Mouse (Mus musculus) MEL-GATA-1-ER (cell line): ENCODE results near the gene Adgrf2.

Source experiments
- DNase-seq: peaks from one replicate; pipeline ENCODE4 v3.0.0-alpha.2; 2012; ENCODE audit warnings: low read depth; ENCODE audit errors: extremely low read depth

The Adgrf2 gene

DNA sequence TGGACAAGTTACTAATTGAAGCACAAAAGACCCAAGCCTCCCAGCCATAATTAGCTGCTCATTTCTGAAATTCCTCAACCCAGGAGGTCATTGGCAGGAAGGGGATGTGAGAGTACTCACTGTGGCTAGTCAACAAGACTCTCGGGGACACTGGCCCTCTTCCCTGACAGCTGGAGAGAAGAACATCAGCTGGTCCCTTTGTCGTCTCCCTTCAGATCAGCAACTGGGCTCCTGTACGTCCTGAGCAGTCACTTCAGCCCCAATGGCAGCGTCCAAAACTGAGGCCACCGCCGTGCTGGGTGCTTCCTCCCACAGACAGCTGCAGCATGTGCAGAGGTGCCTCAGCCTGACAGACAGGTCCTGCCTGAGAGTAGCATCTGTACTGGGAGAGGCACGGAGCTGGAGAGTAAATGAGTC lies at the start of gene Adgrf2:
Gene Adgrf2, minus strand, starts transcription at position 379 of the 417 bp plus-strand sequence.
- DNase-seq, result no peak

DNA sequence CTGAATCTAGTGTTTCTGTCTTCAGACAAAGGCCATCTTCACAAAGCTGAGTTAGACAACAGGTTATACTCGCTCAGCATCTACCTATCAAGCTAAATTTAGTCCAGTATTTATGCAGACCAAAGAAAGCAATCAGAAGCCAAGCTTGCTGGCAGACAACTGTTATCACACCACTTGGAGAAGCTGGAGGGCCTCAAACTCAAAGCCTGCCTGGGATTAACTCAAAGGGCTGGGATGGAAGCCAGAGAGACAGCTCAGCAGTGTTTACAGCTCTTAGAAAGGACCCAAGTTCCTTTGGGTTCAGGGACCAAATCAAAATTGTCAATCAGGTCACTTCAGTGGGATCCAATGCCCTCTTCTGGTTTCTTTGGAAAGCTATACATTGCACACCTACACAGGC lies 48.8 kb upstream of the Adgrf2 start:
- no peak for DNase-seq

DNA sequence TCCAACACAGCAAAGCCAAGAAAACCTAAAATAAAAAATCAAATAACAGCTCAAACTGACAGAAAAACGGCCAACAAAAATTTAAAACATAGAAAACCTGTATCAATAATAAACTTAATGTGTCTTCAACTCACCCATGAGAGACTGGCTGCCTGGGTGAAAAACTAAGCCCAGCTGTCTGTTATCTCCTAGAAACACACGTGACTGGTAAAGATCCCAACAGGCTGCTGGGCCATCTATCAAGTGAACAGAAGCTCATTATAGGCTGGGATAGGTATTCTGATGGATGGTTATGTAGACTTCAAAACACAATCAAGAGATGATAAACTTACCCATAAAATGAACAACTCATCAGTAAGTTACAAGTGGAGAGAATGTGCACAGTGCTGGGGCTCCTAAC lies 47.7 kb upstream of the Adgrf2 start:
- no peak for DNase-seq

DNA sequence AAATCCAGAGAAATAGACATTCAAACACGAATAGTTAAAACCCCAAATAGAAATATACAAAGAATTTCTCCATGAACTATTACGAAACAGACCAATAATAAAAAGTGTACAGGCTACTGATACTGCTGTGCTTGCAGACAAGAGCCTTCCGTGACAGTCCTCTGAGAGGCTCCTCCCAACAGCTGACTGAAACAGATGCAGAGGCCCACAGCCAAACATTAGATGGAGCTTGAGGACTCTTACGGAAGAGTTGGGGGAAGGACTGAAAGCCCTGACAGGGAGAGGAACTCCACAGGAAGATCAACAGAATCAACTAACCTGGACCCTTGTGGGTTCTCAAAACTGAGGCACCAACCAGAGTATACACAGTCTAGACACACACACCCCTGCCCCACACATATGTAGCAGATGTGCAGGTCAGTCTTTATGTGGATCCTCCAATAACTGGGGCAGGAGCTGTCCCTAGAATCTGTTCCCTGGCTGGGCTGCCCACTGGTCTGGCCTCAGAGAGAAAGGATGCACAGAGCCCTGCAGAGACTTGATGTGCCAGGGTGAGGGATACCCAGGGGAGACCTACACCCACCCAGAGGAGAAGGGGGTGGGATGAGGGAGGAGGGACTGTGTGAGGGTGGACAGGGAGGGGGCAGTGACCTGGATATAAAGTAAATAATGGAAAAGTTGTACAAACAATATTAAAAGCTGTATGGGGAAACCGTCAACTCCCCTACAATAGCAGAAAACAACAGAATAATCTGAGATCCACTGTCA lies 46.9 kb upstream of the Adgrf2 start:
- DNase-seq, result no peak

DNA sequence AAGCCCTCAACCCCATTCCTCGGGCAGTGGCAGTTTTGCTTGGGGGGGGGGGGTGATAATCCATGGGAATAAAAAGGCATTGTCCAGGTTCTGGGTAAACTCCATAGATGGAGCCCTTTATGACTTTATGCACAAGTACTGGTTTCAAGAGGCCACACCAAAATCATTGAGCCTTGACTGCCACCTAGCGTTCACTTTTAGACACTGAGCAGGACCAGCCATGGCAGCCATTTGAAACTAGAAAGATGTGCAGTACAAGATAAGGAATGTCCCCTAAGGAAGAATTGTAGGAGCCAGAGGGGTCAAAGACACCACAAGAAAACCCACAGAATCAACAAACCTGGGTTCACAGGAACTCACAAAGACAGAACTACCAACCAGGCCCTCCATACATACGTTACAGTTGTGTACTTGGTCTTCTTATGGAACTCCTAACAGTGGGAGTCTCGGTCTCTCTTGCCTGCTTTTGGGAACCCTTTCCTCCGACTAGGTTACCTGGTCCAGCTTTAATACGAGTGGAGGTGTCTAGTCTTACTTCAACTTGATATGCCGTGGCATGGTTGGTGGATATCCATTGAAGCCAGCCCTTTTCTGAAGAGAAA lies 40.3 kb upstream of the Adgrf2 start:
- DNase-seq, result peak; percentile 36

DNA sequence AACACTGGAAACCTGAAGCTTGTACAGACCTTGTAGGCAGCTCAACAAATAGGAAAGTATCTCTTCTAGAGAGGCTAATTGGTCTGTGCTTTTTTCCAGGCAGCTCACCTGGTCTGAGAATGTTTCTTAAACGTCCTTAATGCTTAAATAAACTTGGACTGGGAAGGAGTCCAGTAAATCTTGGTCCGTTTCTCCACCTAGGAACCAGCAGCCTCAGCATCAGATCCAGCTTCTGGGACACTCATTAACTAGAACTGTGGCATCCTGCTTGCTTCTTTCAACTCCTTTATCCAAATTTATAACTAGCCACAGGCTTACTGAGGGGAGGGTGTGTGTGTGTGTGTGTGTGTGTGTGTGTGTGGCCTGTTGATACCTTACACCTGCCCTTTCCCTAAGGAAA lies 11.8 kb upstream of the Adgrf2 start:
- DNase-seq, result no peak

DNA sequence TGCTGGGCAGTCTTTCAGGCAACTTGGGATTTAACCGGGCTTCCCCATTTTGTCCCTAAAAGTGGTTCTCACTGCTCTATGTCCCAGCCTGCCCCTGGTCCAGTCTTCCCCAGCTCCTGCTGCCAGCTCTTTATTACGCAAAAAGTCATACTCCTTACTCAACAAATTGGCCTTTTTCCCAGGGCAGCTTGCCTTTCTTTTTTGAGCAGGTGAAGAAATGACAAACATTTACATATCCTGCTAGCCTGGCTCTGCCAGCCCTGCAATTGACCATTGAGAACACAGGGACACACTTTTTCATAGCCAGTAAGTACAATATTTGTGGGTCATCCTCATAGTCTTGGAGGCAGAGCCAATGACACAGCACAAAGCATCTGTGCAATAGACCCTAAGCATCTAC lies 10.2 kb upstream of the Adgrf2 start:
- no peak for DNase-seq

DNA sequence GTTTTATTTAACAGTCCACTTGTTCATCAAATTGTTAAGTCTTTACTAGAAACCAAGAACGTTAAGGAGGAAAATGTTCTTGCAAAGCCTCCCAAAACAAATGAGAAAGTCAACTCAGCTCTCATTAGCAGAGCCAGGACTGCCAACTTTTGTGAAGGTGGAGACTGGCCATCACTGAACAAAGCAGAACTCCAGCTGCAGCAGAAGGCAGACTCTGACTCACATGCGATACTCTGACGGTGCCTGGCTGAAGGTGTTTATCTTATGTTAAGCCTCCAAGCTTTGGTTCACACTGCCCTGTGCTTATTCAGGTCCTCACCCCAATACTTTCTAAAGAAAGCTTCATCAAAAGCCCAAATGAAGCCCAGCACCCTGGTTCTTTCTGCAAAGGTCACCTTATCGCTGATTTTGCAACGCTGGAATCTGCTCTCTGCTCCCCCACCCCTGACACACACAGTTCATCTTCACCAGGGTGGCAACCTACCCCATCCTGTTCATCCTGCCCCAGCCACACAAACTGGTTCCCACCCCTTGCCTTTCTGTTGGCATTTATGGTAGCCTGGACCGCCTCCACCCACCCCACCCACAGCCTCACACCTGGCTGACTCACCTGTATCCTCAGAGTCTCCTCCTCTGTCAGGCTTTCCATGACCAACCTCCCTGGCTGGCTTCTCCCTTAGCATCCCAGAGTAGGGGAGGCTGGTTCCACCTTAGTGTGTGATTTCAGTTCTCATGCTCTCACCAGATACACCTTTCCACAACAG lies 3.9 kb upstream of the Adgrf2 start:
- DNase-seq, result no peak

DNA sequence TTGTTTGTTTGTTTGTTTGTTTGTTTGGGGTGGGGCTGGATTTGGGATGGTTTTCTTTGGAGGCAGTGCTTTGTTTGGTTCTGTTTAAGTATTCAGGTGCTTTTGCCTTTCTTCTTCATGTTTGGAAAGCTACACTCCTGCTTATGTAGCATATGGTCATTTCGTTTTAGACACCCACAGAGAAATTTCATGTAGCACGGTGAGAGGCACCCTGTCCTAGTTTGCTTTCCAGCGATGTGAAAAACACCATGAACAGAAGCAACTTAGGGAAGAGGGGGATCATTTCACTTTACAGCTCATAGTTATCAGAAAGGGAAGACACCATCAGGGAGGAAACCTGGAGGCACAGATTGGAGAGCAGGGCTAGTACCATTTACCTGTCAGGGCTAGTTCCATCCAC lies 844 bp upstream of the Adgrf2 start:
- no peak for DNase-seq

DNA sequence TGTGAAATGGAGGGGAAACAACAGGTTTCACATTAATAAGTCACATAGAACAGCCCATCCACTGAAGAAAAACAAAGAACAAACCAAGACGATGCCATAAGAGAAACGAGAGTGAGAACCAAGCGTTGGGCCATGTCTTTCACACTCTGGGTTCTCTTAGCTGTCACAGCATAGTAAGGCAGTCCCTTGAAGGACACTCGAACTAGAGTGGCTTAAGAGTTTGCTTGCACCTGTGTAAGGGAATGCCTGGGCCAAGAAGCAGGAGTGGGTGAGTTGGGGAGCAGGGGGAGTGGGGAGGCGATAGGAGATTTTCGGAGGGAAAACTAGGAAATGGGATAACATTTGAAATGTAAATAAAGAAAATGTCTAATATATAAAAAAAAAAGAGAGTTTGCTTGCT lies 3.2 kb downstream of the Adgrf2 start:
- DNase-seq, result no peak

DNA sequence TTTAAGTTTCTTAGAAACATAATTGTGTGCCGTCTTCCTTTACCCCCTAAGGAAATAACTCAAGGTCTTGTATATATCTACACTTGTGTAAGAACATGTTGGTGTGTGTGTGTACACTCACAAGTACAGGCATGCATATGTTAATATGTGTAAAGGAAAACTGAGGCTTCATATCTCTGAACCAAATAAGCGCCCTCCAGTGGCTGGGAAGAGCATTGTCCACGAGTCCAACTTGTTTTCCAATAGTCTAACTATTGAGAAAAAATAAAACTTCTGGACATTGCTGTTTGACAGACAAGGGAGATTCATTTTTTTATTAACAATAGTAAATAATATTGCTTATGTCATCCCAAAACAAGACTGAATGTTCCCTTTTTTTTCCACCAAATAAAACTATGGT lies 24.8 kb downstream of the Adgrf2 start:
- no peak for DNase-seq

DNA sequence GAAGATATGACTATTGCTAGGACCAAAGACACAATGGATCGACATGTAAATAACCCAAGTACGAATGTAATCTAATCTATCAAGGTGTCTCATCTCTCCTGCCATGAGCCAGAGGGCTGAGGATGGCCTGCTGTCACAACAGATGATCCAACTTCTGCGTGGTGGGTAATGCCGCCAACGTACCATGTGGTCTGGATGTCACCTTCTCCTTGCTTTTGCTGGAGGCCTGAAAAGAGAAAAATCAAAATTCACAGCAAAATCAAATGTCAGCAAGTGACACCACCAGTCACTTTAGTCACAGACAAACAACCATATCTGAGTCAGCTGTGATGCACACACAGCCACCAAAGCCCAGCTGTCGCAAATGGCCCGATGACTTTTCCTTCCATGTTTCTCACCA lies 27.0 kb downstream of the Adgrf2 start:
- no peak for DNase-seq

DNA sequence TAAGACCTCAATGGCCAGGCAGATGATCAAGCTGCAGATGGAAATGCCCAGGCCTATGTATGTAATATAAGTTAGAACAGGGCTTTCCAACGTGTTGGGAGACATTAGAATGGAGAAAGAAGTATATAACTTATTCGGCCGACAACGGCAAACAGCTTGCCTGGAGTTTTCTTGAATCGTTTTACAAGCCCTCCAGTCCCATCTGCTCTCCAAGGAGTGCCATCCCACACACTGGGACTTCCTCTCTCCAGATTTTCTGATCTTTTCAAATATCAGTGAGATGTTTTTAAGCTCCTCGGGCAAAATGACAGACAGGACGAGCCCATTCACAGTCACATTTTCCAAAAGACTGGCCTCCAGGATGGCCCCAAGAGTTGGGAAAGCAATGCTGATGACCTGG lies 31.3 kb downstream of the Adgrf2 start:
- no peak for DNase-seq

DNA sequence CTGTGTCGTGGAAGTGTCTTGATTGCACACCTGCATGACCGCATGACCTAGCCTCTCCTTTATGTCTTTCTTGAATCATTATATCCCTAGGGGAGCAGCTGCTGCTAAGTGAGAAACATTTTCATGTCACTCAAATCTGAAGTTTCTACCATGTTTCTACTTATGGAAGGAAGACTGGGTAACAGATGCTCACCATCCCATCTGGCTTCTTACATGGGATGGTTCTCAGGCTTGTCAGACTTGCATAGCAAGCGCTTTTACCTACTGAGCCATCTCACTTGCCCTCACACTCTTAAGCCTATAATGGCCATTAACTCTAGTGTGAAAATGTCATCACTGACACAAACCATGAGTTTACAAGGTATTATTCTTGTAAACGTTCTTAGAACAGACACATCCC lies 36.4 kb downstream of the Adgrf2 start:
- DNase-seq, result no peak

DNA sequence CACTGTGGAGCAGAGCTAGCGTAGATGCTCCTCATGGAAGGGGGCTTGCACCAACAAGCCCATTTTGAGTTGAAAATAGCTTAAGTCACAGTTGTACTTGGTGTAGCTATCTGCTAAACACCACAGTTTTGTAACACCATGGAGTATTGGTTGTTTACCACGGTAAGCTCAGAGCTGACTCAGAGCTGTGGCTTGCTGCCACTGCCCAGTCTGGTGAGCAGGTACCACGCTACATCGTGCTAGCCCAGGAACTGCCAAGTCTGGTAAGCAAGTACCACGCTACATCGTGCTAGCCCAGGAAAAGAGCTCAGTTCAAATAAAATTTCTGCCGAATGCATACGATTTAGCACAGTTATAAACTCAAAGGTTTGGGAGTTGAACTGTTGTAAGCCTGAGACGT lies 39.8 kb downstream of the Adgrf2 start:
- no peak for DNase-seq

DNA sequence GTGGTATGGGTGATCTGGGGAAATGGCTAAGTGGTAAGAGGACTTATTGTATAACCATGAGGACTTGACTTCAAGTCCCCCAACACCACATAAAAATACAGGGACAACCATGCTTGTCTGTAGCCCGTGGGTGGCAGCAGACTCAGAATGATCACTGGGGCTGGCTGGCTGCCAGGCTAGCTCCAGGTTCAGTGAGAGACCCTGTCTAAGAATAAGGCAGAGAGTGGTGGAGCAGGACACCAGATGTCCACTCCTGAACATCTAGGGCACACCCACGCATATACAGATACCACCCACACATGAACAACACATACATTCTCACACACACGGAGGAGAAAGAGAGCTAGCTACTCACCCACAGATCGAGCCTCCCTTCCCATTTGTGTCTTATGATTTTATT lies 47.2 kb downstream of the Adgrf2 start:
- DNase-seq, result no peak

DNA sequence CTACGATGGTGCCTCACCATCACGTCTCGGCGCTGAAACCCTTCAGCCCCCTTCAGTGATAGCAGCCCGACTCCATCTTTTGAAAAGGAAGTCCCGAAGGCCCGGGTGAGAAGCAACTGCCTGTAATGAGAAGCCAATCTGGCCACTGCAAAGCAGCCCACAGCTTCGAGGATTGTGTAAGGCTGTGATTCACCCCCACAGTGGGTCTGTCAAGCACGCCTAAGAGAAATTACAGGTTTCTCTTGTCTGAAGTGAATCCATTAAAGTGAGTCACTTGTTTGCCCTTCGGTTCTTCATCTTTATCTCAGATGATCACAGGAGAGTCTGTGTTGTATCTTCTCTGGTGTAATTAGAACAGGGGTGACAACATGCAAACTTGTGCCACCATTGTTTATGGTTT lies 49.8 kb downstream of the Adgrf2 start, which contains the start of gene Adgrf4:
Gene Adgrf4, minus strand, starts transcription at position 149 of the 400 bp plus-strand sequence.
- DNase-seq, result no peak

DNA sequence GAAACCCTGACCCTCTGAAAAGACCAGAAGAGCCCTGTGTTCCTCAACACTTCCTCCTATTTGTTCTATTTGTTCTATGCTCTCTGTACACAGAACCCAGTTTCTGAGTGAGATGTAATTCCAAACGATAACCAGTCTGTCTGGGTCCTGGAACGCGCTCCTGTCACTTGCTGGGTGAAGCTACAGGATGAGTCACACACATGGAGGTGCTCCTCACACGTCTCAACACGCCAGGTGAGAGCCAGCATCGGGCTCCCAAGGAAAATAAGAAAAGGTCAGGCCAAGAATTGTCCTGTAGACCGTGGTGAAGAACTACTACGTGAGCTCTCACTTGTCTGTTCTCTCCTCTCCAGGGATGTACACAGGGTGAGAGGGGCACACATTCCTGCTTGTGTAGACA lies 51.4 kb downstream of the Adgrf2 start:
- DNase-seq, result no peak
